Mouse (Mus musculus) erythroblast, embryonic 14.5 days (primary cell): ENCODE measurements at regions not wholly inside any gene's neighbourhood (a gene's known extent, or its start where the extent isn't known, plus 50 kb on each side); places are given as distances from the start of the nearest gene placed in this dataset.

Experiments
- GATA1 ChIP-seq: IDR thresholded peaks from 2 replicates; pipeline ENCODE4 v1.6.1; 2012; ENCODE audit warnings: low read length, inconsistent platforms, mixed read lengths
- TAL1 ChIP-seq: IDR thresholded peaks from 3 replicates; pipeline ENCODE4 v1.6.1; 2012; ENCODE audit warnings: low read length, inconsistent platforms, mixed read lengths

GRCm38 (mm10) chr7:73310581-73311136 lies 64.7 kb upstream of the Rgma start:
- no peak for TF ChIP-seq GATA1
- TF ChIP-seq TAL1, result no peak
